Mouse (Mus musculus) ES-E14 (cell line): ENCODE results near the gene Vps53.

ENCODE experiments used
- CHD2 ChIP-seq: IDR thresholded peaks from 2 replicates; pipeline ENCODE4 v1.6.1; 2014; ENCODE audit warnings: mild to moderate bottlenecking, low read depth, low read length, inconsistent platforms
- ZC3H11A ChIP-seq: IDR thresholded peaks from 2 replicates; pipeline ENCODE4 v1.6.1; 2012; ENCODE audit warnings: low read depth, mild to moderate bottlenecking, inconsistent platforms, low read length, borderline replicate concordance

DNA sequence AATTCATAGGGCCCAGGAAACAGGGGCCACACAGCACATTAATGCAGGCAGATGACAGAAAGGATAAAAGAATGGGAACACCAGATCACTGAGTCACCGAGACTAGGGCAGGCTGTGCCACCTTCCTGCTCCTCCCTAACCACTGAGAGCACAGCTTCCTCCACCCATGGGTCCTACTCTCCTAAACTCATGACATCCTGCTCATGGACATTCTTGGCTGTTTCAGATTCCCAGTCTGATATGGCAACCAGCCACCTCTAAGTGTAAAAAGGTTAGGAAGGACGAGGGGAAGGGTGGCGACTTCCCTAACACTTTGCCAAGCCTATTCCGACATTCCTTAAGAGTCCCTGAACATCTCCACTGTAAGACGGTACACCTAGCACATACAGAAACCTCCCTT, 48.6 kb downstream of the Vps53 start:
- no peak for TF ChIP-seq ZC3H11A
- no peak for TF ChIP-seq CHD2
